Mouse (Mus musculus) lung, postnatal 0 days (tissue): Measurements from ENCODE around the gene Tprn. TPM values are rescaled to one million over a fixed set of nuclear protein-coding genes. Genes with fewer than 3 reads are reported as not detected.

Source experiments
- ATAC-seq: fragments of 200-750 bp; cut with Nextera tagmentation; 2 replicates; pipeline ENCODE4 v1.8.0; 2017; ENCODE audit warnings: moderate library complexity
- DNase-seq: peaks from one replicate; pipeline ENCODE4 v3.0.0-alpha.2; 2016; ENCODE audit warnings: low spot score
- H3K27ac ChIP-seq: fragments of 300-500 bp; sonication (generic); 2 replicates; pipeline ENCODE4 v1.5.1; 2014; ENCODE audit warnings: antibody characterized with exemption, mild to moderate bottlenecking, low read length, mixed read lengths
- H3K27me3 ChIP-seq: fragments of 300-500 bp; sonication (generic); replicated peaks from 2 replicates; pipeline ENCODE4 v1.6.1; 2014; ENCODE audit warnings: low read length, mixed read lengths; ENCODE audit not compliant: insufficient read depth
- H3K36me3 ChIP-seq: fragments of 300-500 bp; sonication (generic); 2 replicates; pipeline ENCODE4 v1.6.1; 2014; ENCODE audit warnings: low read length, mixed read lengths; ENCODE audit not compliant: insufficient read depth
- H3K4me1 ChIP-seq: fragments of 300-500 bp; sonication (generic); 2 replicates; pipeline ENCODE4 v1.6.1; 2014; ENCODE audit warnings: antibody characterized with exemption, low read depth, low read length, mixed read lengths; ENCODE audit not compliant: insufficient read depth
- H3K4me2 ChIP-seq: fragments of 300-500 bp; sonication (generic); replicated peaks from 2 replicates; pipeline ENCODE4 v1.6.1; 2014; ENCODE audit warnings: low read depth, mild to moderate bottlenecking, low read length, moderate library complexity, mixed read lengths
- H3K4me3 ChIP-seq: fragments of 300-500 bp; sonication (generic); 2 replicates; pipeline ENCODE4 v1.5.1; 2014; ENCODE audit warnings: low read depth, low read length
- H3K9ac ChIP-seq: fragments of 300-500 bp; sonication (generic); replicated peaks from 2 replicates; pipeline ENCODE4 v1.6.1; 2014; ENCODE audit warnings: low read depth, mild to moderate bottlenecking
- H3K9me3 ChIP-seq: fragments of 300-500 bp; sonication (generic); 2 replicates; pipeline ENCODE4 v1.6.1; 2016; ENCODE audit warnings: low read length, mixed read lengths
- CTCF ChIP-seq: IDR thresholded peaks from 2 replicates; pipeline ENCODE4 v1.5.1; 2016; ENCODE audit warnings: antibody characterized with exemption, mild to moderate bottlenecking
- EP300 ChIP-seq: IDR thresholded peaks from 2 replicates; pipeline ENCODE4 v1.6.1; 2016; ENCODE audit warnings: antibody characterized with exemption, mild to moderate bottlenecking, control low read depth
- WGBS: fragments of 180-500 bp; shearing (Covaris S2); extraction: QIAGEN DNeasy Blood & Tissue Kit; methylation state at CpG from one replicate; pipeline ENCODE4 v1.1.7; 2014; 5-methylcytosine and 5-hydroxymethylcytosine counted together
- polyA plus RNA-seq: library from polyadenylated mRNA; unstranded; fragments of >200 nt; fragmentation: Nextera tagmentation; extraction: Ambion mirVana; gene quantifications from 2 replicates; pipeline ENCODE4 v1.2.1, GENCODE M21; 2015

Gene Tprn
- polyA plus RNA-seq, 1 experiment from 2014 or later: 7.4 TPM

DNA sequence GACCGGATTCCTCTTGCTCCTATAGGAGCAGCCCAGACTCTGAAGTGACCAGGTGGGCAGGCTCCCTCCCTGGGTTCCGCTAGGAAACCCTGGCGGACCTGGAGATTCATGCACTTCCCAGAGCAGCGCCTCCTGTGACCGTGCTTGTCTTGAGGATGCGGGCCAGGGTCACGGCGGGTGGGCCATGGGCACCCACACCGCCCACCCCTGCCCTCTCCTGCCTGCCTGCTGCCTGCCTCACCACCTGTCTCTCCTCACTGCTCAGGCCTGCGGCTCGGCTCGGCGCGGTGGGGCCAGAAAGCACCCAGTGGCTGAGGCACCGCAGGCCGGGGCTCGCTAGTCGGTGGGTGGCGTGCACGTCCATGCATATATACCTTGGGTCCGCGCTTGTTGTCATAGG is 48.6 kb downstream of the Tprn start:
- DNase-seq: no peak
- Histone ChIP-seq H3K9me3 (no peaks in the 10 kb centered on the region), H3K27me3 (peaks cover 12% of the 10 kb centered on the region), H3K4me3 (no peak overlapping the region), H3K36me3 (no peaks in the 10 kb centered on the region), H3K9ac (no peak overlapping the region), H3K27ac (no peak overlapping the region), H3K4me2 (no peak overlapping the region), H3K4me1 (no peaks in the 10 kb centered on the region)
- ATAC-seq: no peak
- no peak for TF ChIP-seq EP300
- TF ChIP-seq CTCF: no peak
- WGBS: 3% methylated on average over 22 of the region's 22 CpGs

DNA sequence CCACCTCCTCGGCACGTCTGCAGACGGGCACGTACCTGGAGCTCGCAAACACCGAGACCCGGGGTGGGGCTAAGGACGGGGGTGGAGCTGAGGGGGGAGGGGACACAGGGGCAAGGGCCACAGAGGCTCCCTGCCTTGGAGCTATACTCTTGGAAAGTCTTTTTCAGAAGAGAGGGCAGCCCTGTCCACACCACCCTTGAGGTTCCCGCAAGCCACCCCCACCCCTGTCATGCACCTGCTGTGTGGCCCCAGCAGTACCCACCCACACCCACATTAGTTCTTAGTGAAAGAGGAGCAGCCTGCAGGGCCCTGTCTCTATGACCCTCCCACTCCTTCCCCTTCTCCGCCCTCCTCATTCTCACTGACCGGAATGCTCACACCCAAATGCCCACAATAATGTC is 49.1 kb downstream of the Tprn start:
- Histone ChIP-seq H3K4me3 (no peak overlapping the region), H3K27ac (no peak overlapping the region), H3K4me1 (no peaks in the 10 kb centered on the region), H3K9me3 (no peaks in the 10 kb centered on the region), H3K9ac (no peak overlapping the region), H3K36me3 (no peaks in the 10 kb centered on the region), H3K4me2 (no peak overlapping the region), H3K27me3 (peaks cover 12% of the 10 kb centered on the region)
- no peak for TF ChIP-seq CTCF
- no peak for TF ChIP-seq EP300
- WGBS: 4% methylated on average over 11 of the region's 11 CpGs
- DNase-seq (no peak), ATAC-seq (no peak)

DNA sequence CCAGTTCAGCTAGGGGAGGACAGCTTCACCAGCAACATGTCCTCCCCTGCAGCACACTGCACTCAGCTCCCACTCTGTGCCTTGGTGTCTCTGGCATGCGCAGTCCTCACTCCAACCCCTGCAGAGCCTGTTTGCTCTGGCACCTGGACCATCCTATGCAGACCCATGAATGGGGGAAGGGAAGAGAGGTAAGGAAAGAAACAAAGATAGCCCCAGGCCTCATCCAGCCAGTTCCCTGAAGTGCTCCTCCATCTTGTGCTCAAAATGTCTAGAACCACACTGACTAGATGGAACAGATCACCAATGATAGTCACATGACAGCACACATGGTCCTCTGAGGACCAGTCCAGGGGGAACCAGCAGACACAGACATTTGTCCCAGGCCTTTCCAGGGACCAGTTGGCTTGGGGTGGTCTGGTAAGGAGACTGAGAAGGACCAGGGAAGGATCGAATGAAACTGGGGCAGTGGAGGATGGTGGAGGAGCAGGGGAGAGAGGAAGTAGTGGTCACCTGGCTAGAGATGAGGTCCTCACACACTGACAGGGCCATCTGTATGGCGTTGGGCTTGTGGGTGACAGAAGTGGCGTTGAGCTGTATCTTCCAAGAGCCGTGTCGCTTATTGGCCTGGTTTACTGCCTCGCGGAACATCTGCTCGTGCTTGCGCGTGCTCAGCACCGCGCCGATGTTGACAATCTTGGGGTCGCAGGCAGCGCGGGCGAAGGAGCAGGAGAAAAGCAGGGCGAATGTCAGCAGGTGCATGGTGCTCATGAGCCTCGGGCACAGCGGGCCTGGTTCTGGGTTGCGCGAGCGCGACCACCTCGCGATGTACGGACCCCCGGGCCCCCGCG is 55.9 kb downstream of the Tprn start:
- Histone ChIP-seq H3K27ac (no peak overlapping the region), H3K27me3 (peaks cover 8% of the 10 kb centered on the region), H3K9me3 (no peaks in the 10 kb centered on the region), H3K4me1 (no peaks in the 10 kb centered on the region), H3K36me3 (no peaks in the 10 kb centered on the region), H3K4me3 (no peak overlapping the region), H3K9ac (no peak overlapping the region), H3K4me2 (peak overlapping the region; percentile 33)
- TF ChIP-seq EP300 (no peak), CTCF (no peak)
- ATAC-seq (no peak), DNase-seq (no peak)
- WGBS: 4% methylated on average over 31 of the region's 31 CpGs

DNA sequence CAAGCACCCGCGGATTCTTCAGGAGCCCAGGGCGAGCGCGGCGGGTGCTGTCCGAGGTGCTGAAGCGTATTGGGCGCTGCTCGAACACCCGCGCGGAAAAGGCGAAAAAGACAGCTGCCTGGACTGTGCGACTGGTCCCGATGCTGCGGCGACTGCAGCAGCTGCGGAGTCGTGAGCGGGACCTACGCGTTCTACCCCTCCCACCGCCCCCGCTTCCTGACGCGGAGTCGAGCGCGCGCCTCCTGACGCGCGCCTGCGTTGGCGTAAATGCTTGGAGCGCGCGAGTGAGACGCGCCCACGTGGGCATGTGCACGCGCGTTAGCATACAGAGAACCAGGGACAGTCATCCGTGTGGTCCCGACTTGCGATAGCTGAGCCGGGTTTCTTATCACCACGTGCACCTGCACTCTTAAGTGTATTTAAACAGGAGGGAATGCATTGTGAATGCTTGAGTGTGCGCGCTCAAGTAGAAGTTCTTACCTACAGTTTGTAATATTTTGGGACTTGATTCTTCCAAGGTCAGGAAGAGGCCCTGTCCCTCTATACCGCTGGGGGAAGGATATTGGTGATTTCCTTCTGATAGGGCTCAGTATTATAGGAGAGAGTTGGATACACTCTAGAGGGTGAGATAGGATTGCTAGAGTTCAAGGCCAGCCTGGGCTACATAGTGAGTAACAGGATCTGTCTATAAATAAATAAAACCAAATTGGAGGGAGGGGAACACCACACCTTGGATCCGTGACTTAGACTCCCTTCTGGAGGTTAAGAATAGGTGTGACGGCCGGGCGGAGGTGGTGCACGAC is 56.8 kb downstream of the Tprn start, which contains the start of gene Grin1:
TSS of gene Grin1 (minus strand) at position 217 of the 803 bp plus-strand sequence.
- Histone ChIP-seq H3K9me3 (no peaks in the 10 kb centered on the region), H3K27ac (no peak within 1 kb of the TSS), H3K36me3 (no peaks in the 10 kb centered on the region), H3K27me3 (peaks cover 8% of the 10 kb centered on the region), H3K4me2 (peak within 1 kb of the TSS; percentile 33), H3K9ac (no peak within 1 kb of the TSS), H3K4me1 (no peaks in the 10 kb centered on the region), H3K4me3 (no peak within 1 kb of the TSS)
- no peak for TF ChIP-seq CTCF
- TF ChIP-seq EP300: no peak
- ATAC-seq (peak; percentile 55), DNase-seq (peak; percentile 59)
- 11% methylated on average over 58 of the region's 58 CpGs for WGBS

Other genes with a start within 250 kb of the Tprn start
- 49.3 and 50.2 TPM in 2 replicates for gene Nsmf, start 208.3 kb upstream of the Tprn start, polyA plus RNA-seq
- 3.0 and 3.4 TPM in 2 replicates for gene Entpd8, start 182.3 kb upstream of the Tprn start, polyA plus RNA-seq
- gene Noxa1, start 167.5 kb upstream of the Tprn start, polyA plus RNA-seq: 11.9 and 14.6 TPM in 2 replicates
- gene Nrarp, start 81.9 kb upstream of the Tprn start, polyA plus RNA-seq: 14.1 and 16.0 TPM in 2 replicates
- 13.8 and 14.8 TPM in 2 replicates for gene Tor4a, start 65.7 kb upstream of the Tprn start, polyA plus RNA-seq
- gene Nelfb, start 51.1 kb upstream of the Tprn start, polyA plus RNA-seq: 74.0 and 80.1 TPM in 2 replicates
- gene Stpg3, start 48.0 kb upstream of the Tprn start, polyA plus RNA-seq: 0.12 TPM in 1 of 2 replicates, not detected in the other
- 0.32 and 0.98 TPM in 2 replicates for gene Fam166a, start 43.9 kb upstream of the Tprn start, polyA plus RNA-seq
- gene Tubb4b, start 37.9 kb upstream of the Tprn start, polyA plus RNA-seq: 344 and 386 TPM in 2 replicates
- gene Slc34a3, start 28.3 kb upstream of the Tprn start, polyA plus RNA-seq: not detected in 2 replicates
- 0.10 TPM in 1 of 2 replicates, not detected in the other for gene Rnf224, start 25.8 kb upstream of the Tprn start, polyA plus RNA-seq
- 3.4 TPM in 2 replicates for gene Rnf208, start 20.4 kb upstream of the Tprn start, polyA plus RNA-seq
- gene Cysrt1, start 20.2 kb upstream of the Tprn start, polyA plus RNA-seq: 0.69 and 0.85 TPM in 2 replicates
- gene AL732309.1, start 15.8 kb upstream of the Tprn start, polyA plus RNA-seq: 4.1 and 4.3 TPM in 2 replicates
- gene Tmem203, start 7.2 kb upstream of the Tprn start, polyA plus RNA-seq: 43.2 and 44.9 TPM in 2 replicates
- 146 and 173 TPM in 2 replicates for gene Ssna1, start 9.8 kb downstream of the Tprn start, polyA plus RNA-seq
- 88.4 and 89.0 TPM in 2 replicates for gene Anapc2, start 9.9 kb downstream of the Tprn start, polyA plus RNA-seq
- not detected in 2 replicates for gene Tmem210, start 25.5 kb downstream of the Tprn start, polyA plus RNA-seq
- 42.2 and 46.5 TPM in 2 replicates for gene Lrrc26, start 27.3 kb downstream of the Tprn start, polyA plus RNA-seq
- 0.30 and 0.36 TPM in 2 replicates for gene Grin1, start 56.6 kb downstream of the Tprn start, polyA plus RNA-seq
- 36.8 and 40.9 TPM in 2 replicates for gene Man1b1, start 69.7 kb downstream of the Tprn start, polyA plus RNA-seq
- gene Dpp7, start 93.7 kb downstream of the Tprn start, polyA plus RNA-seq: 10.5 and 11.1 TPM in 2 replicates
- 74.4 and 75.5 TPM in 2 replicates for gene Uap1l1, start 103.1 kb downstream of the Tprn start, polyA plus RNA-seq
- gene Sapcd2, start 109.7 kb downstream of the Tprn start, polyA plus RNA-seq: 2.2 and 2.4 TPM in 2 replicates
- gene Entpd2, start 133.3 kb downstream of the Tprn start, polyA plus RNA-seq: 2.6 and 2.8 TPM in 2 replicates
- gene Npdc1, start 136.7 kb downstream of the Tprn start, polyA plus RNA-seq: 42.7 and 45.3 TPM in 2 replicates
- gene Fut7, start 160.6 kb downstream of the Tprn start, polyA plus RNA-seq: 0.32 and 0.45 TPM in 2 replicates
- gene Abca2, start 166.1 kb downstream of the Tprn start, polyA plus RNA-seq: 2.7 and 4.0 TPM in 2 replicates
- gene Clic3, start 194.2 kb downstream of the Tprn start, polyA plus RNA-seq: 633 and 715 TPM in 2 replicates
- 67.4 and 68.9 TPM in 2 replicates for gene Paxx, start 198.5 kb downstream of the Tprn start, polyA plus RNA-seq
- gene Ptgds, start 207.4 kb downstream of the Tprn start, polyA plus RNA-seq: 5.8 and 6.1 TPM in 2 replicates
- gene Lcn12, start 231.3 kb downstream of the Tprn start, polyA plus RNA-seq: not detected in 2 replicates
- gene Fbxw5, start 238.1 kb downstream of the Tprn start, polyA plus RNA-seq: 39.7 and 43.4 TPM in 2 replicates
- gene C8g, start 239.1 kb downstream of the Tprn start, polyA plus RNA-seq: 2.6 and 3.2 TPM in 2 replicates